In genomic region chr8:12503344-12503743, GRCm38 (mm10) we compare ENCODE assay signal across 17 mouse cellular contexts.
DNase-seq lines count a peak whose midpoint lies in the region; ATAC-seq and TF ChIP-seq lines count a peak whose summit lies in the region.
"Had no signal": no experiment of that assay in that cellular context is flagged by ENCODE, and none has a peak within 500 bp of the region (broad histone marks: within the 10 kb centered on the region; RNA-seq: fewer than 3 reads in every experiment).

No protein-coding gene starts in this region.

- TF ChIP-seq CTCF in forebrain, postnatal 0 days (IDR thresholded peaks at IDR 0.05; ENCODE audit: low read depth): no peak
- no peak for TF ChIP-seq CTCF in E14TG2a.4 (conservative IDR thresholded peaks at IDR 0.05; ENCODE audit: low read length)

- no peak overlapping the region for H3K4me2 ChIP-seq in forebrain, postnatal 0 days (ENCODE audit: low read depth)
- H3K4me2 ChIP-seq in hindbrain, embryonic 14.5 days (replicated peaks): 0 out of 2 replicates have a peak overlapping the region, but pooled peaks have one; percentile 52

- H3K9ac ChIP-seq in forebrain, postnatal 0 days: no peak overlapping the region
- H3K9ac ChIP-seq in hindbrain, embryonic 14.5 days: no peak overlapping the region
- H3K9ac ChIP-seq: liver, embryonic 14.5 days had no signal

- H3K4me1 ChIP-seq in forebrain, embryonic 10.5 days: peaks cover 71% of the 10 kb centered on the region
- peaks cover 17% of the 10 kb centered on the region for H3K4me1 ChIP-seq in forebrain, postnatal 0 days (ENCODE audit: insufficient read depth)
- peaks cover 91% of the 10 kb centered on the region for H3K4me1 ChIP-seq in E14TG2a.4 (replicated peaks; ENCODE audit: low read depth, low read length)
- H3K4me1 ChIP-seq in hindbrain, embryonic 14.5 days (replicated peaks; ENCODE audit: control insufficient read depth, insufficient read depth, low read length): peaks cover 20% of the 10 kb centered on the region
- H3K4me1 ChIP-seq: megakaryocyte, embryonic 14.5 days had no signal

- DNase-seq in forebrain, embryonic 10.5 days (ENCODE audit: extremely low spot score, low spot score): peak; percentile 73
- DNase-seq in forebrain, postnatal 0 days: no peak
- DNase-seq in embryo, embryonic 11 days: peak; percentile 70
- no peak for DNase-seq in hindbrain, embryonic 14.5 days (ENCODE audit: low spot score)
- DNase-seq in kidney, adult 9 months: no peak
- DNase-seq in urinary bladder, adult 2 months (ENCODE audit: low spot score): no peak
- no peak for DNase-seq in kidney, postnatal 10 days
- DNase-seq: adrenal gland, adult 8-10 months; cerebellum, adult 18-20 months; gastrocnemius, postnatal 36 days; kidney, postnatal 4 days; thymus, adult 2 months had no signal

- WGBS in forebrain, embryonic 10.5 days: 2% methylated on average over 14 of the region's 14 CpGs
- WGBS in forebrain, postnatal 0 days: 11% methylated on average over 14 of the region's 14 CpGs
- 4% methylated on average over 14 of the region's 14 CpGs for WGBS in hindbrain, embryonic 14.5 days

- H3K36me3 ChIP-seq in forebrain, embryonic 10.5 days (replicated peaks): no peaks in the 10 kb centered on the region
- no peaks in the 10 kb centered on the region for H3K36me3 ChIP-seq in forebrain, postnatal 0 days (ENCODE audit: insufficient read depth)
- no peaks in the 10 kb centered on the region for H3K36me3 ChIP-seq in E14TG2a.4 (ENCODE audit: insufficient read depth, low read length)
- H3K36me3 ChIP-seq in hindbrain, embryonic 14.5 days (replicated peaks; ENCODE audit: control insufficient read depth, insufficient read depth): no peaks in the 10 kb centered on the region
- H3K36me3 ChIP-seq: heart, embryonic 12.5 days; neural tube, embryonic 13.5 days had no signal

- peak overlapping the region; percentile 94 for H3K27ac ChIP-seq in forebrain, embryonic 10.5 days
- H3K27ac ChIP-seq in forebrain, postnatal 0 days (ENCODE audit: low read depth, low read length): no peak overlapping the region
- H3K27ac ChIP-seq in hindbrain, embryonic 14.5 days: no peak overlapping the region
- H3K27ac ChIP-seq: liver, embryonic 14.5 days had no signal

- H3K27me3 ChIP-seq in forebrain, embryonic 10.5 days (ENCODE audit: poor library complexity, severe bottlenecking): peaks cover 81% of the 10 kb centered on the region
- H3K27me3 ChIP-seq in forebrain, postnatal 0 days (ENCODE audit: insufficient read depth, low read length): peaks cover 3% of the 10 kb centered on the region; the same call in 1 of the 2 replicates
- H3K27me3 ChIP-seq in E14TG2a.4 (ENCODE audit: insufficient read depth, low read length): peaks cover 7% of the 10 kb centered on the region
- H3K27me3 ChIP-seq in hindbrain, embryonic 14.5 days (ENCODE audit: control insufficient read depth, insufficient read depth, low read length): peaks cover 47% of the 10 kb centered on the region

- H3K9me3 ChIP-seq in forebrain, embryonic 10.5 days: no peaks in the 10 kb centered on the region
- no peaks in the 10 kb centered on the region for H3K9me3 ChIP-seq in forebrain, postnatal 0 days (ENCODE audit: low read length)
- H3K9me3 ChIP-seq in E14TG2a.4 (ENCODE audit: low read length): no peaks in the 10 kb centered on the region
- H3K9me3 ChIP-seq in hindbrain, embryonic 14.5 days (ENCODE audit: control insufficient read depth, low read length): no peaks in the 10 kb centered on the region
- H3K9me3 ChIP-seq: heart, embryonic 12.5 days; megakaryocyte, embryonic 14.5 days; neural tube, embryonic 13.5 days had no signal

- peak overlapping the region; percentile 41; the same call in 1 of the 2 replicates for H3K4me3 ChIP-seq in forebrain, embryonic 10.5 days
- no peak overlapping the region for H3K4me3 ChIP-seq in forebrain, postnatal 0 days (ENCODE audit: low read depth, low read length)
- H3K4me3 ChIP-seq in E14TG2a.4 (replicated peaks; ENCODE audit: low read length): peak overlapping the region; percentile 63; the same call in 1 of the 2 replicates
- H3K4me3 ChIP-seq in hindbrain, embryonic 14.5 days (replicated peaks; ENCODE audit: low read length): no peak overlapping the region
- H3K4me3 ChIP-seq: megakaryocyte, embryonic 14.5 days had no signal

- no peak for ATAC-seq in forebrain, postnatal 0 days
- ATAC-seq in hindbrain, embryonic 14.5 days (ENCODE audit: low FRiP score): no peak

Comparison
In these comparisons a context has a peak if more than half of its experiments do, and no peak if none do; other contexts are left out.
1. DNase-seq: peak in forebrain, embryonic 10.5 days (single experiment) and embryo, embryonic 11 days (single experiment); none in forebrain, postnatal 0 days (single experiment), hindbrain, embryonic 14.5 days (single experiment), kidney, adult 9 months (single experiment), urinary bladder, adult 2 months (single experiment) and kidney, postnatal 10 days (single experiment).
2. H3K4me3 ChIP-seq: peak in forebrain, embryonic 10.5 days (single experiment) and E14TG2a.4 (single experiment); none in forebrain, postnatal 0 days (single experiment) and hindbrain, embryonic 14.5 days (single experiment).